Mouse (Mus musculus): ENCODE measurements around the gene Ramp2. TPM values are rescaled to one million over a fixed set of nuclear protein-coding genes. Genes with fewer than 3 reads are reported as not detected.

The Ramp2 gene
- polyA plus RNA-seq, 1 experiment from 2014 or later: 139 TPM

GRCm38 (mm10) chr11:101275309-101275708, 29.5 kb downstream of the Ramp2 start:
- Histone ChIP-seq H3K27ac (replicated peaks) (no peak overlapping the region), H3K9ac (no peak overlapping the region), H3K4me2 (replicated peaks) (no peak overlapping the region), H3K4me1 (peaks cover 33% of the 10 kb centered on the region), H3K4me3 (replicated peaks) (no peak overlapping the region), H3K36me3 (peaks cover 9% of the 10 kb centered on the region; the same call in 1 of the 2 replicates), H3K9me3 (replicated peaks) (no peaks in the 10 kb centered on the region), H3K27me3 (peaks cover under 1% of the 10 kb centered on the region; the same call in 1 of the 2 replicates)
- 79% methylated on average over 4 of the region's 4 CpGs for WGBS
- ATAC-seq (ENCODE audit: insufficient number of reproducible peaks, low FRiP score, low TSS enrichment, low read depth): no peak

- no peak for ATAC-seq (ENCODE audit: insufficient number of reproducible peaks, low FRiP score, low TSS enrichment, low read depth)
- Histone ChIP-seq H3K4me1 (peaks cover 33% of the 10 kb centered on the region), H3K9ac (no peak overlapping the region), H3K36me3 (peaks cover 9% of the 10 kb centered on the region; the same call in 1 of the 2 replicates), H3K4me2 (replicated peaks) (0 out of 2 replicates have a peak overlapping the region, but pooled peaks have one; percentile 71), H3K9me3 (replicated peaks) (no peaks in the 10 kb centered on the region), H3K4me3 (replicated peaks) (no peak overlapping the region), H3K27ac (replicated peaks) (no peak overlapping the region), H3K27me3 (no peaks in the 10 kb centered on the region)
- WGBS: 31% methylated on average over 27 of the region's 27 CpGs
These were observed 30.7 kb downstream of the Ramp2 start for GRCm38 (mm10) chr11:101276319-101277070.

GRCm38 (mm10) chr11:101277381-101278222, 31.8 kb downstream of the Ramp2 start:
- Histone ChIP-seq H3K4me1 (peaks cover 33% of the 10 kb centered on the region), H3K36me3 (peaks cover 9% of the 10 kb centered on the region; the same call in 1 of the 2 replicates), H3K9ac (peak overlapping the region; percentile 82; the same call in 1 of the 2 replicates), H3K27ac (replicated peaks) (no peak overlapping the region), H3K4me3 (replicated peaks) (peak overlapping the region; percentile 90), H3K9me3 (replicated peaks) (no peaks in the 10 kb centered on the region), H3K27me3 (no peaks in the 10 kb centered on the region), H3K4me2 (replicated peaks) (peak overlapping the region; percentile 71)
- ATAC-seq (ENCODE audit: insufficient number of reproducible peaks, low FRiP score, low TSS enrichment, low read depth): no peak
- 61% methylated on average over 12 of the region's 12 CpGs for WGBS

- peaks cover 9% of the 10 kb centered on the region; the same call in 1 of the 2 replicates for H3K36me3 ChIP-seq
- H3K27me3 ChIP-seq: no peaks in the 10 kb centered on the region
- peak within 1 kb of the TSS; percentile 67 for H3K27ac ChIP-seq (replicated peaks)
- peak within 1 kb of the TSS; percentile 90 for H3K4me3 ChIP-seq (replicated peaks)
- ATAC-seq (ENCODE audit: insufficient number of reproducible peaks, low FRiP score, low TSS enrichment, low read depth): peak; percentile 93
- H3K9ac ChIP-seq: peak within 1 kb of the TSS; percentile 82
- WGBS: 8% methylated on average over 45 of the region's 45 CpGs
- H3K4me1 ChIP-seq: peaks cover 33% of the 10 kb centered on the region
- peak within 1 kb of the TSS; percentile 71 for H3K4me2 ChIP-seq (replicated peaks)
- H3K9me3 ChIP-seq (replicated peaks): no peaks in the 10 kb centered on the region
These were observed 32.7 kb downstream of the Ramp2 start, which contains the start of the genes Cntd1 and Coa3 for GRCm38 (mm10) chr11:101278223-101279192. Gene Cntd1, plus strand, starts transcription at chr11:101279012. Gene Coa3, minus strand, starts transcription at chr11:101279114.

DNA sequence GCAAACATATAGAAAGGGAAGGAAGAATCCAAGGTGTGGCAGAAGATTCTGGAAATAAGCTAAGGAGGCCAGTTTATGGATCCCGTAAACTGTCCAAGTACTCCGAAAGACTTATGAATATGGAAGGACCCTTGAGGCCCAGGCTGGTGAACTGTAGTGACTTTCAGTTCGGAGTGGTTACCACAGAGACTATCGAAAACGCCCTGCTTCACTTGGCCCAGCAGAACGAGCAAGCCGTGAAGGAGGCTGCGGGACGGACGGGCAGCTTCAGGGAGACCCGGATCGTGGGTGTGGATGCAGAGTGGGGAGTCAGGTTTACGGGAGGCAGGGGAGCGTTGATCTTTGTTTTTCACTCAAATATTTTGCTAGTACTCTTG, 33.4 kb downstream of the Ramp2 start:
- 62% methylated on average over 14 of the region's 14 CpGs for WGBS
- H3K4me2 ChIP-seq (replicated peaks): peak overlapping the region; percentile 71
- H3K27ac ChIP-seq (replicated peaks): no peak overlapping the region
- H3K9me3 ChIP-seq (replicated peaks): no peaks in the 10 kb centered on the region
- peak overlapping the region; percentile 90 for H3K4me3 ChIP-seq (replicated peaks)
- ATAC-seq (ENCODE audit: insufficient number of reproducible peaks, low FRiP score, low TSS enrichment, low read depth): no peak
- H3K36me3 ChIP-seq: peaks cover 9% of the 10 kb centered on the region; the same call in 1 of the 2 replicates
- H3K4me1 ChIP-seq: peaks cover 33% of the 10 kb centered on the region
- no peak overlapping the region for H3K9ac ChIP-seq
- H3K27me3 ChIP-seq: no peaks in the 10 kb centered on the region

DNA sequence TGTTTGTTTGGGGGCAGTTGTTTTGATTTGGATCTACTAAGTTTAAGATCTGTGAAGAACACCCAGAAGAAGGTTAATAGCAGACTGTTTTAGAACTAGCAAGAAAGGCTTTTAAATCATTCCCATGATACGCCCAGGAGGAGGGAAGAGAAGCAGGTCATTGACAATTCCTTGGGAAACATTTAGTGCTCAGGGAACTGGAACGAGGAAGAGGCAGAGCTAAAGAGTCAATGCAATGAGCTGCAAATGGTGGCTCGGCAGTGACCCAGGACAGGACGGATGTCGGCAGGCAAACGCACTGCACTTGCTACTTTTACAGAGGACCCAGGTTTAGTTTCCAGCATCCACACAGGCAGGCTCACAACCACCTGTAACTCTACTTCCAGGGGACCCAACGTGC, 35.0 kb downstream of the Ramp2 start:
- no peak for ATAC-seq (ENCODE audit: insufficient number of reproducible peaks, low FRiP score, low TSS enrichment, low read depth)
- Histone ChIP-seq H3K4me2 (replicated peaks) (no peak overlapping the region), H3K9ac (no peak overlapping the region), H3K4me3 (replicated peaks) (no peak overlapping the region), H3K36me3 (peaks cover 9% of the 10 kb centered on the region; the same call in 1 of the 2 replicates), H3K9me3 (replicated peaks) (no peaks in the 10 kb centered on the region), H3K27ac (replicated peaks) (no peak overlapping the region), H3K27me3 (no peaks in the 10 kb centered on the region), H3K4me1 (peaks cover 37% of the 10 kb centered on the region)
- 55% methylated on average over 7 of the region's 7 CpGs for WGBS

DNA sequence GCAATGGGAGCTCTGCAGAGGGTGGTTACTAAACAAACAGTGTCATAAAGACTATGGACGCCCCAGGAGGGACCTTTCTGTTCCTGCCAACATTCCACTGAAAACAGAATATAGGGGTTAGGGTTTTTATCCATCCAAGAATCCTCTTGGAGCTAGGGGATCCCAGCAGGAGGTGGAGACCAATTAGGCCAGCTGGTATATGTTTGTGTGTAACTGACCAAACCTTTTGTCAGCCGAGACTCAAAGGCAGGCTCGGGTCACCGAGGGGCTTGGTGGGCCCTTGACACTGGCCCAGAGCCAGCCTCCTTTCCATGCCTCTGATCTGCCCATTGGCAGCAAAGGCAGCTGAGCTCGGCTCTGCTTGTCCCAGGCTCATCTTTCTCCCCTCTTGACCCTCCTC, 37.1 kb downstream of the Ramp2 start:
- no peak overlapping the region for H3K4me3 ChIP-seq (replicated peaks)
- no peak overlapping the region for H3K4me2 ChIP-seq (replicated peaks)
- no peak for ATAC-seq (ENCODE audit: insufficient number of reproducible peaks, low FRiP score, low TSS enrichment, low read depth)
- H3K27ac ChIP-seq (replicated peaks): no peak overlapping the region
- no peaks in the 10 kb centered on the region for H3K9me3 ChIP-seq (replicated peaks)
- H3K4me1 ChIP-seq: peaks cover 19% of the 10 kb centered on the region
- H3K9ac ChIP-seq: no peak overlapping the region
- peaks cover 8% of the 10 kb centered on the region; the same call in 1 of the 2 replicates for H3K36me3 ChIP-seq
- no peaks in the 10 kb centered on the region for H3K27me3 ChIP-seq
- WGBS: 38% methylated on average over 5 of the region's 5 CpGs

DNA sequence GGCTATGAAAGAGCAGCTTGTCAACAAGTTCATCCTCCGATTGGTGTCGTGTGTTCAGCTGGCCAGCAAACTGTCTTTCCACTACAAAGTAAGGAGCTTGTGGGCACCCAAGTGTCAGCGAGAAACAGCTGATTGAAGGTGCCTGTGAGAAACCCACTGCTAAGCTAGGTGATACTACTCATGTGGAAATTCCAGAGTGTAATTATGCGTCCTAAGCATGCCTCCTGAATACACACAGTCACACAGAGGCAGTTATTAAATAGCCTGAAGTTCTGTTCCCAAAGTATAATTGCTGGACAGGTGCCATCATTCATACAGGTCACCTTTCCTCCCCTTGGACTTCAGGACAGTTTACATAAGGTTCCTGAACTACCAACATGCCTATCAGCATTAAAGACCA, 38.0 kb downstream of the Ramp2 start:
- H3K4me2 ChIP-seq (replicated peaks): no peak overlapping the region
- H3K27ac ChIP-seq (replicated peaks): no peak overlapping the region
- 54% methylated on average over 4 of the region's 4 CpGs for WGBS
- ATAC-seq (ENCODE audit: insufficient number of reproducible peaks, low FRiP score, low TSS enrichment, low read depth): no peak
- peaks cover 14% of the 10 kb centered on the region; the same call in 1 of the 2 replicates for H3K4me1 ChIP-seq
- no peak overlapping the region for H3K9ac ChIP-seq
- H3K27me3 ChIP-seq: no peaks in the 10 kb centered on the region
- no peak overlapping the region for H3K4me3 ChIP-seq (replicated peaks)
- H3K36me3 ChIP-seq: peaks cover 10% of the 10 kb centered on the region
- H3K9me3 ChIP-seq (replicated peaks): no peaks in the 10 kb centered on the region

DNA sequence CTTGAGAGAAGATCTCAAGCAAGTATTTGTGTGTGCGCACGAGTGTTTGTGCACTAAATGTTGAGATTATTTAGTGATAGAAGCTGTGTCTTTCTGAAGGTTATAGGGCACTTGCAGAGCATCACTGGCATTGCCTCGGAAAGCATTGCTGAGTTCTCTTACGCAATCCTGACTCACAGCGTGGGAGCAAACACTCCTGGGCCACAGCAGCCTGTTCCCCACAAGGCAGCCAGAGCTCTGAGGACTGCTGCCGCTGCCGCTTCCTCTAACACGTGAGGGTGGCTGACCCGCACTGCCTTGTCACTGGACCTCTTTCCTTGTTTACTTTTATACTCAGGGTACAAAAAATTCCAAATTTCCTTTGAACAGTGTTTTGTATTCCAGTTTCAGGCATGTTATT, 41.5 kb downstream of the Ramp2 start:
- Histone ChIP-seq H3K4me2 (replicated peaks) (no peak overlapping the region), H3K4me3 (replicated peaks) (no peak overlapping the region), H3K36me3 (peaks cover 44% of the 10 kb centered on the region), H3K9ac (no peak overlapping the region), H3K27ac (replicated peaks) (no peak overlapping the region), H3K27me3 (no peaks in the 10 kb centered on the region), H3K4me1 (0 out of 2 replicates have a peak, but pooled peaks cover 5% of the 10 kb centered on the region), H3K9me3 (replicated peaks) (no peaks in the 10 kb centered on the region)
- 87% methylated on average over 9 of the region's 9 CpGs for WGBS
- no peak for ATAC-seq (ENCODE audit: insufficient number of reproducible peaks, low FRiP score, low TSS enrichment, low read depth)

GRCm38 (mm10) chr11:101291231-101291630, 45.4 kb downstream of the Ramp2 start:
- no peak for ATAC-seq (ENCODE audit: insufficient number of reproducible peaks, low FRiP score, low TSS enrichment, low read depth)
- H3K4me1 ChIP-seq: no peaks in the 10 kb centered on the region
- H3K9me3 ChIP-seq (replicated peaks): no peaks in the 10 kb centered on the region
- no peak overlapping the region for H3K4me3 ChIP-seq (replicated peaks)
- peaks cover 82% of the 10 kb centered on the region for H3K36me3 ChIP-seq
- H3K27me3 ChIP-seq: no peaks in the 10 kb centered on the region
- no peak overlapping the region for H3K9ac ChIP-seq
- WGBS: 95% methylated on average over 8 of the region's 8 CpGs
- H3K27ac ChIP-seq (replicated peaks): no peak overlapping the region
- no peak overlapping the region for H3K4me2 ChIP-seq (replicated peaks)

All from embryonic facial prominence, embryonic 15.5 days (tissue).